Mouse (Mus musculus) lung, postnatal 0 days (tissue): Measurements from ENCODE around the gene Itga11.

ENCODE experiments used
- CTCF ChIP-seq: IDR thresholded peaks from 2 replicates; pipeline ENCODE4 v1.5.1; 2016; ENCODE audit warnings: antibody characterized with exemption, mild to moderate bottlenecking
- EP300 ChIP-seq: IDR thresholded peaks from 2 replicates; pipeline ENCODE4 v1.6.1; 2016; ENCODE audit warnings: antibody characterized with exemption, mild to moderate bottlenecking, control low read depth

- TF ChIP-seq CTCF (no peak), EP300 (no peak)
Measured at GRCm38 (mm10) chr9:62821811-62822210, 144.2 kb downstream of the Itga11 start.
